Mouse (Mus musculus) G1E (cell line): ENCODE data around the gene Atxn3.

Experiments
- CTCF ChIP-seq: IDR thresholded peaks from 2 replicates; pipeline ENCODE4 v1.5.1; 2012; ENCODE audit warnings: low read depth, low read length, inconsistent platforms, mixed read lengths
- GATA2 ChIP-seq: IDR thresholded peaks from 2 replicates; pipeline ENCODE4 v1.6.1; 2012; ENCODE audit warnings: low read depth, low read length, inconsistent platforms, borderline replicate concordance

DNA sequence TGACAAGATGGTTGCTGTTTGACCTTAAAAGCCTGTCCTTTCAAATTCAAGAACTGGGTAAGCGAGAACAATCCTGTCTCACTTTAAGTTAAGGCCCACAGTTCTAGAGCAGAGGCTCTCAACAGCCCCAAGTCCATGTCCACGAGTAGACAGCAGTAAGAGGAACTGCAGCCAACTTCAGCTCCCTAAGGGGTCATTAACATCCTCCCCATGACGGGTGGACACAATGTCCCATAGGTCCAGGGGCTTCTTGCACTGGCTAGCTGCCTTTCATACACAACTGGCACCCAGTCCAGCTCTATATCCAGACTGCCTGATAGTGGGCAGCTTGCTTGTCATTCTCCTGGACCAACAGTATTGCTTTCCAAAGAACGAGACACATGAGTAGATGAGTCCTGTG lies 9.2 kb downstream of the Atxn3 start:
- TF ChIP-seq CTCF (no peak), GATA2 (no peak)
